Mouse (Mus musculus): ENCODE data around the gene Sipa1l1.

- no peak for TF ChIP-seq POLR2A (IDR thresholded peaks at IDR 0.05; ENCODE audit: low read depth, low read length)
- no peak for TF ChIP-seq CTCF (IDR thresholded peaks at IDR 0.05; ENCODE audit: borderline replicate concordance, insufficient read depth, low read length)
Observed at GRCm38 (mm10) chr12:82387647-82388046, 218.5 kb downstream of the Sipa1l1 start.

Data from embryonic fibroblast, embryonic 13.5 days (primary cell).